In the genomic region with DNA sequence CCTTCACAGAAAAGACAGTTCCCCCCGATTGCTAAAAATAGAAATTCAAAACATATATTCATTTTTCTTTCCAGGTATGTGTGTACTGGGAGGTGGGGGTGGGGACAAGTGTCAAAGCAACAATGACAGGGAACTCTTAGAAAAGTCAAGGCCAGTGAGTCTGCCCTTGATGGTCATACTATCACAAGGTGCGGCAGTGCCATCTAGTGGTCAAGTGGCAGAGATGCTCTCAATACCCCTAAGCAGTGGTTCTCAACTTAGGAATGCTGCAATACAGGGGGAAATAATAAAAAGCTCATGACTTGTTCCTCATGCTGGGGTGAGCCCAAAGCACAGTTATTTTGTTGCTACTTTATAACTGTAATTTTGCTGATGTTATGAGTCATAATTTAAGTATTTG, we compare ENCODE assay signal across 8 mouse cellular contexts. TPM values are rescaled to one million over a fixed set of nuclear protein-coding genes. Genes with fewer than 3 reads are reported as not detected.
A peak's percentile ranks its signal among the peaks of the same experiment; 100 is the strongest.
DNase-seq lines count a peak whose midpoint lies in the region; ATAC-seq and TF ChIP-seq lines count a peak whose summit lies in the region.

No protein-coding gene starts in this region.

- WGBS in embryonic facial prominence, embryonic 11.5 days: 20% methylated on average over 2 of the region's 2 CpGs
- WGBS in large intestine, adult 2 months: 12% methylated on average over 2 of the region's 2 CpGs
- WGBS in liver, postnatal 0 days (ENCODE audit: insufficient replicate concordance): 14% methylated on average over 2 of the region's 2 CpGs
- 4% methylated on average over 2 of the region's 2 CpGs for WGBS in thymus, adult 2 months

- peak; percentile 62; the same call in 1 of the 2 replicates for ATAC-seq in embryonic facial prominence, embryonic 11.5 days (replicated peaks; ENCODE audit: insufficient number of reproducible peaks, low FRiP score, low TSS enrichment, low read depth)
- ATAC-seq in liver, postnatal 0 days: 0 out of 2 replicates have a peak, but pooled peaks have one; percentile 47

- peak; percentile 89 for TF ChIP-seq CTCF in liver, postnatal 0 days (IDR thresholded peaks at IDR 0.05; ENCODE audit: low read depth)
- no peak for TF ChIP-seq CTCF in thymus, adult 2 months (IDR thresholded peaks at IDR 0.05; ENCODE audit: borderline replicate concordance, control insufficient read depth, extremely low read depth, insufficient read depth, low read length, poor library complexity)

- TF ChIP-seq POLR2A in thymus, adult 2 months (IDR thresholded peaks at IDR 0.05; ENCODE audit: control insufficient read depth, extremely low read depth, insufficient read depth, low read length, poor library complexity): no peak

- H3K4me1 ChIP-seq in embryonic facial prominence, embryonic 11.5 days (ENCODE audit: control insufficient read depth, insufficient read depth, low read length): no peaks in the 10 kb centered on the region
- H3K4me1 ChIP-seq in liver, postnatal 0 days (ENCODE audit: insufficient read depth): no peaks in the 10 kb centered on the region
- no peaks in the 10 kb centered on the region for H3K4me1 ChIP-seq in thymus, adult 2 months (replicated peaks; ENCODE audit: control insufficient read depth, insufficient read depth, low read length)

- no peak overlapping the region for H3K4me2 ChIP-seq in embryonic facial prominence, embryonic 11.5 days (ENCODE audit: low read depth, low read length)
- H3K4me2 ChIP-seq in liver, postnatal 0 days (ENCODE audit: low read depth, low read length): no peak overlapping the region

- no peak for TF ChIP-seq EP300 in liver, postnatal 0 days (IDR thresholded peaks at IDR 0.05; ENCODE audit: low read depth)

- H3K4me3 ChIP-seq in embryonic facial prominence, embryonic 11.5 days (ENCODE audit: low read depth, low read length): no peak overlapping the region
- H3K4me3 ChIP-seq in liver, postnatal 0 days (ENCODE audit: low read depth, low read length): no peak overlapping the region
- H3K4me3 ChIP-seq in thymus, adult 2 months (ENCODE audit: control insufficient read depth, insufficient read depth, low read length): no peak overlapping the region

- no peaks in the 10 kb centered on the region for H3K36me3 ChIP-seq in embryonic facial prominence, embryonic 11.5 days (replicated peaks; ENCODE audit: control insufficient read depth, insufficient read depth, low read depth, low read length)
- no peaks in the 10 kb centered on the region for H3K36me3 ChIP-seq in liver, postnatal 0 days (replicated peaks; ENCODE audit: insufficient read depth, low read length)
- H3K36me3 ChIP-seq in thymus, adult 2 months (ENCODE audit: control insufficient read depth, insufficient read depth, low read length): no peaks in the 10 kb centered on the region

- H3K27me3 ChIP-seq in embryonic facial prominence, embryonic 11.5 days (ENCODE audit: control insufficient read depth, insufficient read depth, low read length): no peaks in the 10 kb centered on the region
- no peaks in the 10 kb centered on the region for H3K27me3 ChIP-seq in liver, postnatal 0 days (ENCODE audit: insufficient read depth, low read length)
- H3K27me3 ChIP-seq in thymus, adult 2 months (ENCODE audit: control insufficient read depth, insufficient read depth, low read length): no peaks in the 10 kb centered on the region

- no peak overlapping the region for H3K27ac ChIP-seq in embryonic facial prominence, embryonic 11.5 days (replicated peaks; ENCODE audit: low read depth, low read length)
- no peak overlapping the region for H3K27ac ChIP-seq in liver, postnatal 0 days (ENCODE audit: low read depth)
- no peak overlapping the region for H3K27ac ChIP-seq in thymus, adult 2 months (ENCODE audit: control insufficient read depth, insufficient read depth, low read length)

- H3K9me3 ChIP-seq in embryonic facial prominence, embryonic 11.5 days (replicated peaks; ENCODE audit: control insufficient read depth, low read length): no peaks in the 10 kb centered on the region
- H3K9me3 ChIP-seq in liver, postnatal 0 days (ENCODE audit: low read length): no peaks in the 10 kb centered on the region

- peak; percentile 85 for DNase-seq in CD4-positive, CD25-positive, alpha-beta regulatory T cell, adult 2 months (ENCODE audit: low read depth, low spot score)
- peak; percentile 81 for DNase-seq in adrenal gland, postnatal 14 days
- peak; percentile 82 for DNase-seq in embryonic facial prominence, embryonic 11.5 days (ENCODE audit: low spot score)
- DNase-seq in heart, postnatal 10 days: peak; percentile 66 to 82
- DNase-seq in large intestine, adult 2 months (ENCODE audit: low read depth, low spot score): peak; percentile 27
- DNase-seq in liver, postnatal 0 days: peak; percentile 68
- DNase-seq in ovary, adult 18-20 months (ENCODE audit: low spot score): peak; percentile 21
- DNase-seq in thymus, adult 2 months: peak; percentile 43

- intact Hi-C loops in heart, postnatal 10 days (cut with DNase I): loop anchor here (5.0 to 10.0 kb wide), 2 partner anchors 109 to 1151 kb away; a partner anchor contains a TSS

- no peak overlapping the region for H3K9ac ChIP-seq in embryonic facial prominence, embryonic 11.5 days (replicated peaks; ENCODE audit: low read length)
- H3K9ac ChIP-seq in liver, postnatal 0 days (replicated peaks): no peak overlapping the region

RNA-seq across cellular contexts. Expression of a gene that starts 10.1 kb away (rescaled TPM):
- total RNA-seq in adrenal gland, postnatal 14 days (2021): 6.1 and 6.2 TPM in 2 replicates
- 42.8 and 44.9 TPM in 2 replicates for polyA plus RNA-seq in embryonic facial prominence, embryonic 11.5 days (2014; fragmentation: Nextera tagmentation; extraction: Ambion mirVana)
- 1 to 10 TPM; 6.8 to 7.8 TPM for total RNA-seq in heart, postnatal 10 days (2021)
- 6.4 and 8.0 TPM in 2 replicates for polyA plus RNA-seq in large intestine, adult 2 months (2012; rRNA removed)
- 6.8 and 7.9 TPM in 2 replicates for polyA plus RNA-seq in liver, postnatal 0 days (2015; fragmentation: Nextera tagmentation; extraction: Ambion mirVana)
- 10.9 and 13.7 TPM in 2 replicates for polyA plus RNA-seq in thymus, adult 2 months (2012; rRNA removed)

RNA-seq across cellular contexts. Expression of a gene that starts 22.4 kb away (rescaled TPM):
- not detected in 2 replicates for total RNA-seq in adrenal gland, postnatal 14 days (2021)
- 0.56 TPM in 1 of 2 replicates, not detected in the other for polyA plus RNA-seq in embryonic facial prominence, embryonic 11.5 days (2014; fragmentation: Nextera tagmentation; extraction: Ambion mirVana)
- total RNA-seq in heart, postnatal 10 days (2021): not detected
- not detected in 2 replicates for polyA plus RNA-seq in large intestine, adult 2 months (2012; rRNA removed)
- polyA plus RNA-seq in liver, postnatal 0 days (2015; fragmentation: Nextera tagmentation; extraction: Ambion mirVana): 5.3 and 6.2 TPM in 2 replicates
- polyA plus RNA-seq in thymus, adult 2 months (2012; rRNA removed): not detected in 2 replicates

RNA-seq across cellular contexts. Expression of a gene that starts 38.4 kb away (rescaled TPM):
- 4.7 and 5.4 TPM in 2 replicates for total RNA-seq in adrenal gland, postnatal 14 days (2021)
- polyA plus RNA-seq in embryonic facial prominence, embryonic 11.5 days (2014; fragmentation: Nextera tagmentation; extraction: Ambion mirVana): 0.24 and 0.34 TPM in 2 replicates
- 1 to 10 TPM in 1 of 2 experiments, under 1 TPM in 1; 0.74 to 1.2 TPM for total RNA-seq in heart, postnatal 10 days (2021)
- polyA plus RNA-seq in large intestine, adult 2 months (2012; rRNA removed): 0.90 and 1.2 TPM in 2 replicates
- 0.11 and 0.19 TPM in 2 replicates for polyA plus RNA-seq in liver, postnatal 0 days (2015; fragmentation: Nextera tagmentation; extraction: Ambion mirVana)
- 2.7 and 2.9 TPM in 2 replicates for polyA plus RNA-seq in thymus, adult 2 months (2012; rRNA removed)

Comparison
In these comparisons a context has a peak if more than half of its experiments do, and no peak if none do; other contexts are left out.
1. DNase-seq: peak in every context shown above with its lines; median percentile 85 in CD4-positive, CD25-positive, alpha-beta regulatory T cell, adult 2 months; 82 in embryonic facial prominence, embryonic 11.5 days; 81 in adrenal gland, postnatal 14 days; 74 in heart, postnatal 10 days; 68 in liver, postnatal 0 days; 43 in thymus, adult 2 months; 27 in large intestine, adult 2 months; 21 in ovary, adult 18-20 months.